In the genomic region with DNA sequence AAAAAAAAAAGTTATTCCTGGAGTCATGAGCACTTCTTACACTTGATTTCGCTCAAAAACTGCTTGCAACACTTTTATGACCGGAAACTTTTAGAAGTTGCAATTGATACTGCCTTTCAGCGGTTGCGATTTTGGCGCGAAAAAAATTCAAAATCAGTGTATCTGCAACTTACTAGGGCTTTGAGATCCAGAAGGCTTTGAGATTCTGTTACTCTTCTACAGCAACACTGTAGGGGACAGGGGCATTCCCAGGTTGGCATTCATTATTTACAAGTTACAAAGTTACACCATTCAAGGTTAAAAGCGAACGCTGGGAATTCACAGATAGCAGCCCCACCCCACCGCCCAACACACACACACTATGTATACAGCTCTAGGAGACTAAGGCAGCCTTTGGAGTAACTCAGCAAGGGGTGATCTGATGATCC, we compare ENCODE assay signal across 7 mouse cellular contexts. TPM values are rescaled to one million over a fixed set of nuclear protein-coding genes. Genes with fewer than 3 reads are reported as not detected.
DNase-seq lines count a peak whose midpoint lies in the region; ATAC-seq lines count a peak whose summit lies in the region.

No protein-coding gene starts in this region.

- no peaks in the 10 kb centered on the region for H3K9me3 ChIP-seq in heart, embryonic 14.5 days (ENCODE audit: control insufficient read depth, low read length)
- H3K9me3 ChIP-seq in neural tube, embryonic 12.5 days: no peaks in the 10 kb centered on the region

- H3K9ac ChIP-seq in heart, embryonic 14.5 days (ENCODE audit: low read length): peak overlapping the region; percentile 82
- peak overlapping the region; percentile 26 for H3K9ac ChIP-seq in neural tube, embryonic 12.5 days

- no peaks in the 10 kb centered on the region for H3K36me3 ChIP-seq in heart, embryonic 14.5 days (ENCODE audit: control insufficient read depth, insufficient read depth, low read length)
- H3K36me3 ChIP-seq in neural tube, embryonic 12.5 days: no peaks in the 10 kb centered on the region

- no peaks in the 10 kb centered on the region for H3K27me3 ChIP-seq in heart, embryonic 14.5 days (ENCODE audit: control insufficient read depth, insufficient read depth, low read length)
- H3K27me3 ChIP-seq in neural tube, embryonic 12.5 days (replicated peaks): no peaks in the 10 kb centered on the region

- 5% methylated on average over 9 of the region's 9 CpGs for WGBS in heart, embryonic 14.5 days
- 2% methylated on average over 9 of the region's 9 CpGs for WGBS in neural tube, embryonic 12.5 days

- ATAC-seq in heart, embryonic 14.5 days (ENCODE audit: insufficient number of reproducible peaks, insufficient read depth, low FRiP score, low read depth): no peak
- no peak for ATAC-seq in neural tube, embryonic 12.5 days (ENCODE audit: low FRiP score, low read depth)
- no peak for ATAC-seq in megakaryocyte-erythroid progenitor cell, adult 5-6 weeks (replicated peaks; ENCODE audit: low FRiP score, low TSS enrichment, poor library complexity, severe bottlenecking)

- H3K4me2 ChIP-seq in heart, embryonic 14.5 days (ENCODE audit: low read length): peak overlapping the region; percentile 77
- peak overlapping the region; percentile 69 for H3K4me2 ChIP-seq in neural tube, embryonic 12.5 days (replicated peaks)

- peak overlapping the region; percentile 80 to 87 for H3K27ac ChIP-seq in heart, embryonic 14.5 days (replicated peaks in 1 of 2; ENCODE audit: control insufficient read depth in 1 of 2, insufficient read depth in 1 of 2, low read depth in 2 of 2, low read length in 2 of 2)
- 0 out of 2 replicates have a peak overlapping the region, but pooled peaks have one; percentile 15 for H3K27ac ChIP-seq in neural tube, embryonic 12.5 days

- peaks cover 7 to 34% of the 10 kb centered on the region in 2 experiments for H3K4me1 ChIP-seq in heart, embryonic 14.5 days (ENCODE audit: control insufficient read depth in 2 of 2, insufficient read depth in 2 of 2, low read length in 2 of 2)
- H3K4me1 ChIP-seq in neural tube, embryonic 12.5 days: peaks cover 37% of the 10 kb centered on the region

- peak; percentile 3 for DNase-seq in right cerebral cortex, postnatal 36 days (ENCODE audit: low spot score in 2 of 2)
- DNase-seq in right cerebral cortex, adult 2 months (ENCODE audit: low spot score in 2 of 2): no peak
- DNase-seq in c-Kit-negative CD71-positive TER-119-positive erythroid progenitor cells, embryonic 14.5 days (ENCODE audit: low read depth, low spot score): peak; percentile 63
- DNase-seq in liver: peak; percentile 77

- peak overlapping the region; percentile 16 to 44; a peak in 3 of 4 replicates for H3K4me3 ChIP-seq in heart, embryonic 14.5 days (ENCODE audit: control insufficient read depth in 1 of 2, insufficient read depth in 1 of 2, low read depth in 1 of 2, low read length in 2 of 2)
- peak overlapping the region; percentile 11 for H3K4me3 ChIP-seq in neural tube, embryonic 12.5 days

RNA-seq across cellular contexts. Expression of a gene that starts 0.6 kb away (rescaled TPM):
- polyA plus RNA-seq in heart, embryonic 14.5 days (2014; fragmentation: Nextera tagmentation; extraction: Ambion mirVana): 70.6 and 84.8 TPM in 2 replicates
- polyA plus RNA-seq in neural tube, embryonic 12.5 days (2016; fragmentation: Nextera tagmentation; extraction: Ambion mirVana): 97.6 and 126 TPM in 2 replicates
- 310 and 340 TPM in 2 replicates for total RNA-seq in megakaryocyte-erythroid progenitor cell, adult 5-6 weeks (2014; fragmentation: Nextera tagmentation)
- total RNA-seq in megakaryocyte-erythroid progenitor cell, adult 5-6 weeks (2017): 88.3 and 299 TPM in 2 replicates

RNA-seq across cellular contexts. Expression of a gene that starts 3.3 kb away (rescaled TPM):
- polyA plus RNA-seq in heart, embryonic 14.5 days (2014; fragmentation: Nextera tagmentation; extraction: Ambion mirVana): 2.0 TPM in 1 of 2 replicates, not detected in the other
- polyA plus RNA-seq in neural tube, embryonic 12.5 days (2016; fragmentation: Nextera tagmentation; extraction: Ambion mirVana): 7.9 and 9.0 TPM in 2 replicates
- 4.6 and 28.8 TPM in 2 replicates for total RNA-seq in megakaryocyte-erythroid progenitor cell, adult 5-6 weeks (2014; fragmentation: Nextera tagmentation)
- total RNA-seq in megakaryocyte-erythroid progenitor cell, adult 5-6 weeks (2017): 538 and 611 TPM in 2 replicates

RNA-seq across cellular contexts. Expression of a gene that starts 3.3 kb away (rescaled TPM):
- polyA plus RNA-seq in heart, embryonic 14.5 days (2014; fragmentation: Nextera tagmentation; extraction: Ambion mirVana): 5.3 and 7.2 TPM in 2 replicates
- 13.1 and 26.4 TPM in 2 replicates for polyA plus RNA-seq in neural tube, embryonic 12.5 days (2016; fragmentation: Nextera tagmentation; extraction: Ambion mirVana)
- 569 and 631 TPM in 2 replicates for total RNA-seq in megakaryocyte-erythroid progenitor cell, adult 5-6 weeks (2014; fragmentation: Nextera tagmentation)
- 1,368 and 2,131 TPM in 2 replicates for total RNA-seq in megakaryocyte-erythroid progenitor cell, adult 5-6 weeks (2017)

RNA-seq across cellular contexts. Expression of a gene that starts 3.5 kb away (rescaled TPM):
- polyA plus RNA-seq in heart, embryonic 14.5 days (2014; fragmentation: Nextera tagmentation; extraction: Ambion mirVana): 0.38 and 0.58 TPM in 2 replicates
- 0.68 and 1.7 TPM in 2 replicates for polyA plus RNA-seq in neural tube, embryonic 12.5 days (2016; fragmentation: Nextera tagmentation; extraction: Ambion mirVana)
- 19.6 and 62.9 TPM in 2 replicates for total RNA-seq in megakaryocyte-erythroid progenitor cell, adult 5-6 weeks (2014; fragmentation: Nextera tagmentation)
- total RNA-seq in megakaryocyte-erythroid progenitor cell, adult 5-6 weeks (2017): 33.7 and 54.7 TPM in 2 replicates

RNA-seq across cellular contexts. Expression of a gene that starts 26.2 kb away (rescaled TPM):
- 9.4 and 9.6 TPM in 2 replicates for polyA plus RNA-seq in heart, embryonic 14.5 days (2014; fragmentation: Nextera tagmentation; extraction: Ambion mirVana)
- polyA plus RNA-seq in neural tube, embryonic 12.5 days (2016; fragmentation: Nextera tagmentation; extraction: Ambion mirVana): 17.1 and 26.1 TPM in 2 replicates
- total RNA-seq in megakaryocyte-erythroid progenitor cell, adult 5-6 weeks (2014; fragmentation: Nextera tagmentation): 395 and 796 TPM in 2 replicates
- total RNA-seq in megakaryocyte-erythroid progenitor cell, adult 5-6 weeks (2017): 0.72 and 1.2 TPM in 2 replicates

Comparison
In these comparisons a context has a peak if more than half of its experiments do, and no peak if none do; other contexts are left out.
1. DNase-seq: peak in right cerebral cortex, postnatal 36 days (2 of 2), c-Kit-negative CD71-positive TER-119-positive erythroid progenitor cells, embryonic 14.5 days (single experiment) and liver (single experiment); none in right cerebral cortex, adult 2 months (0 of 2).